Mouse (Mus musculus) limb, embryonic 14.5 days (tissue): ENCODE results near the gene Gm49320. TPM values are rescaled to one million over a fixed set of nuclear protein-coding genes. Genes with fewer than 3 reads are reported as not detected.

Experiments used
- ATAC-seq: fragments of 200-750 bp; cut with Nextera tagmentation; 2 replicates; pipeline ENCODE4 v1.8.0; 2017; ENCODE audit warnings: low read depth, moderate number of reproducible peaks, moderate TSS enrichment; ENCODE audit not compliant: low FRiP score
- DNase-seq: peaks from one replicate; pipeline ENCODE4 v3.0.0-alpha.2; 2015; ENCODE audit warnings: low spot score
- H3K27ac ChIP-seq: fragments of 300-500 bp; sonication (generic); replicated peaks from 2 replicates; pipeline ENCODE4 v1.5.1; 2014; ENCODE audit warnings: low read depth, mild to moderate bottlenecking, low read length, moderate library complexity, mixed read lengths
- H3K27me3 ChIP-seq: fragments of 300-500 bp; sonication (generic); 2 replicates; pipeline ENCODE4 v1.6.1; 2014; ENCODE audit warnings: low read length, mixed read lengths; ENCODE audit not compliant: control insufficient read depth, insufficient read depth
- H3K36me3 ChIP-seq: fragments of 300-500 bp; sonication (generic); 2 replicates; pipeline ENCODE4 v1.6.1; 2014; ENCODE audit warnings: mild to moderate bottlenecking, low read length, moderate library complexity, mixed read lengths; ENCODE audit not compliant: control insufficient read depth, insufficient read depth
- H3K4me1 ChIP-seq: fragments of 300-500 bp; sonication (generic); 2 replicates; pipeline ENCODE4 v1.6.1; 2014; ENCODE audit warnings: antibody characterized with exemption, low read length, mixed read lengths; ENCODE audit not compliant: control insufficient read depth, insufficient read depth
- H3K4me2 ChIP-seq: fragments of 300-500 bp; sonication (generic); replicated peaks from 2 replicates; pipeline ENCODE4 v1.6.1; 2014; ENCODE audit warnings: low read depth, mild to moderate bottlenecking, low read length, moderate library complexity; ENCODE audit not compliant: severe bottlenecking
- H3K4me3 ChIP-seq: fragments of 300-500 bp; sonication (generic); replicated peaks from 2 replicates; pipeline ENCODE4 v1.5.1; 2014; ENCODE audit warnings: low read length
- H3K9ac ChIP-seq: fragments of 300-500 bp; sonication (generic); 2 replicates; pipeline ENCODE4 v1.6.1; 2014; ENCODE audit warnings: mild to moderate bottlenecking, low read depth, low read length, moderate library complexity; ENCODE audit not compliant: severe bottlenecking
- H3K9me3 ChIP-seq: fragments of 300-500 bp; sonication (generic); 2 replicates; pipeline ENCODE4 v1.6.1; 2016; ENCODE audit warnings: low read length; ENCODE audit not compliant: control insufficient read depth
- POLR2A ChIP-seq: fragments of 200-500 bp; IDR thresholded peaks from 2 replicates; pipeline ENCODE4 v1.8.0; 2012; ENCODE audit warnings: inconsistent platforms, mild to moderate bottlenecking, moderate library complexity, borderline replicate concordance; ENCODE audit not compliant: insufficient read depth, insufficient read length; ENCODE audit errors: extremely low read depth
- WGBS: fragments of 180-500 bp; shearing (Covaris S2); extraction: QIAGEN DNeasy Blood & Tissue Kit; methylation state at CpG from one replicate; pipeline ENCODE4 v1.1.7; 2014; 5-methylcytosine and 5-hydroxymethylcytosine counted together
- polyA plus RNA-seq, 2 experiments: library from polyadenylated mRNA; depleted of rRNA in 1 of 2; stranded (reverse) in 1 of 2; unstranded in 1 of 2; fragments of >200 nt; fragmentation: Nextera tagmentation in 1 of 2; extraction: Ambion mirVana in 1 of 2; gene quantifications; 2 replicates each; pipeline versions ENCODE4 v1.2.1 to v1.2.3; 2012 to 2014

Gm49320 gene
- polyA plus RNA-seq, 2 experiments: 1.2 to 8.5 TPM

DNA sequence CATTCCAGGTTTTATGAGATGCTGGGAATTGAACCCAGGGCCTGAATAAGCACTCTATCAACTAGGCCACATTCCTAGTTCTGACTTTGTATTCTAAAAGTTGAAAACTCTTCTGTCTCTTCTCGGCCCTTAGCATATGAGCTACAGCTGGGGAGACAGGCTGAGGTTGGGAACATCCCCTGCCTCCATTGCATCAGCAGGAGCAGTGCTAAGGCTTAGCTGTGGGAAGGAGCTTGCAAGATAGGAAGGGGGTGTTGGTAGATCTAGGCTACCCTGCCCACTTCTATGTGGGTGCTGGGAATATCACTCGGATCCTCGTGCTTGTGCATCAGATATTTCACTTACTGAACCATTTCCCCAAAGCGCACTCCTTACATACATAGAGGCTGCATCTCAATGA is 10.7 kb upstream of the Gm49320 start:
- Histone ChIP-seq H3K4me3 (no peak overlapping the region), H3K36me3 (no peaks in the 10 kb centered on the region), H3K9ac (no peak overlapping the region), H3K4me1 (peaks cover 6% of the 10 kb centered on the region; the same call in 1 of the 2 replicates), H3K27me3 (peaks cover 14% of the 10 kb centered on the region), H3K27ac (no peak overlapping the region), H3K4me2 (no peak overlapping the region), H3K9me3 (no peaks in the 10 kb centered on the region)
- TF ChIP-seq POLR2A: no peak
- DNase-seq (no peak), ATAC-seq (no peak)
- 93% methylated on average over 4 of the region's 4 CpGs for WGBS

DNA sequence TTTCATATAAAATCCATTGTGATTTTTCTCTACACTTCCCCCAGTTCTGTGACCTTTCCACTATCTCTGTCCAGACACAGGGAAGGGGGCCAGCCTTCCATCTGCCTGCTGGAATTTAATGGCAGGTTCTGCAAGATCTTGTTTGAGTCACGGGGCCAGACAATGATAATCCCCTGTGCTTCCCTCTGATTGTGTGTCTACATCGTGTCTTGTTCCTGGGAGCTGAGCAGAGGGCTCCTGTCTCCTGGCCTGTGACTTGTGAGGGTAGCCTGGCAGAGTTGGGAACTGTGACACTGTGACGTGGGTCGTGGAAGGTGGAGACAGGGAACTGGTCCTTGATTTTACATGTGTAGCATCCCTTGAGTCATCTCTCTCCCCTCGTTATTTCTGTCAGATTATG is 8.9 kb upstream of the Gm49320 start:
- TF ChIP-seq POLR2A: no peak
- H3K4me2 ChIP-seq: no peak overlapping the region
- H3K4me1 ChIP-seq: peaks cover 6% of the 10 kb centered on the region; the same call in 1 of the 2 replicates
- no peaks in the 10 kb centered on the region for H3K36me3 ChIP-seq
- no peak overlapping the region for H3K4me3 ChIP-seq
- DNase-seq: no peak
- no peak overlapping the region for H3K9ac ChIP-seq
- H3K27me3 ChIP-seq: peaks cover 14% of the 10 kb centered on the region
- no peak for ATAC-seq
- no peak overlapping the region for H3K27ac ChIP-seq
- WGBS: 67% methylated on average over 5 of the region's 5 CpGs
- no peaks in the 10 kb centered on the region for H3K9me3 ChIP-seq

DNA sequence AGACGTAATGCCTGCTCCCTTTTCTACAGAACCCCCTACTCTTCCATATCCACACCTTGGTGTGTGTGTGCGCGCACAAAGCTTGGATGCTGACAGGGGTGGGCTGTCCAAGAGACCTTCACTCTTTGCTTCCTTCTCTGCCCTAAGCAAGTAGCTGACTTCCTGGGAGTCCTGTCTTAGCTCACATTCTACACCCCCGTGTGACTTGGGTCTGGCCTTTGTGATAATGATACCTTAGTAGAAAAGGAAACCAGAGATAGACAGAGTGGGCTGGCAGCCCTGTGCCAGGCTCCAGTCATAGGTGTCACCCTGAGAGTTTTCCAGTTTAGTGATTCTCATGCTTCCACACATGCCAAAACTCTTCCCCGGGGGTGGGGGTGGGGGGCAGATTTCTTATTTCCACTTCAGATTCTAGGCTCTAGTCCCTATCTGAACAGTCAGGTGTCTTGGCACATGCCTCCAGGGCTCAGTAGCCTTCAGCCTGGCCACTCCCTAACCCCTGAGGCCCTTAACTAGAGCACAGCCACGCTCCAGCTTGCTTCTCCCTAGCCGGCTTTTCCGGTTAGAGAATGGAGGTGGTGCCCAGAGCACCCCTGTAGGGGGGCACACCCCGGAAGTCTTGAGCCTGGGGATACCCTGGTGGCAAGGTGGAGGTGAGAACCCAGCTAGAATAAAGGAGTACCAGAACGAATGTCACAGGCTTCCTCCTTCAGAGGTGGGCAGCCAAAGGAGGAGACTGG is 7.9 kb upstream of the Gm49320 start:
- Histone ChIP-seq H3K4me3 (no peak overlapping the region), H3K9me3 (no peaks in the 10 kb centered on the region), H3K36me3 (no peaks in the 10 kb centered on the region), H3K9ac (no peak overlapping the region), H3K27me3 (peaks cover 14% of the 10 kb centered on the region), H3K4me2 (no peak overlapping the region), H3K27ac (no peak overlapping the region), H3K4me1 (peaks cover 6% of the 10 kb centered on the region; the same call in 1 of the 2 replicates)
- ATAC-seq: no peak
- WGBS: 51% methylated on average over 10 of the region's 10 CpGs
- TF ChIP-seq POLR2A: no peak
- no peak for DNase-seq

DNA sequence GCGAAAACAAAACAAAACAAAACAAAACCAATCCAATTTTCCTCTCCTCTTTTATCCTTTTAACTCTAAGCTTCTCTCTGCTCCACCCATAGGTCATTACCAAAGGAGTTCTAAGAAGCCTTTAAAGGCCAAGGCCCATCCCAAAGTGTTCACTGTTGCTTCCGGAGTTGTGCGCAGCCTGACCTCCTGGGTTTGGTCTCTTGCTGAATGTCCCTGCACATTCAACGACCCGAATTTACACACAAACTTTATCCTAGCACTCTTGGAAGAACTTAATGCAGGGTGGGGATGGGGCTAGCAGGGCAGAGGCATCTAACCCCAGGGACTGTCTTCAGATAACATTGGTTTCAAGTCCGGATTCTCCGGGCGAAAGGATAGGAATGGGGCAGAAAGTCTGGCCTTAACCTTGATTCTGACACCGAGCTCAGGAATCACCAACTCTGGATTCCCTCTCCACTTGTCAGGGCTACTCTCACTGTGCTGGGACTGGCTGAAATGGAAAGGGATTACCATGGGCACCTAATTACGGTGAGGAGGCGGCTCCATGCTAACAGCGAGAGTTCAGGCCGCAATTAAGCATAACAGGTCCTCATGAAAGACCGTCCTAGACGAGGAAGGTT is 741 bp upstream of the Gm49320 start:
- TF ChIP-seq POLR2A: no peak
- H3K4me3 ChIP-seq: peak overlapping the region; percentile 82
- peak overlapping the region; percentile 71 for H3K9ac ChIP-seq
- H3K4me2 ChIP-seq: peak overlapping the region; percentile 81
- WGBS: 20% methylated on average over 15 of the region's 15 CpGs
- ATAC-seq: no peak
- peaks cover 16% of the 10 kb centered on the region for H3K4me1 ChIP-seq
- peaks cover 20% of the 10 kb centered on the region for H3K36me3 ChIP-seq
- H3K27me3 ChIP-seq: no peaks in the 10 kb centered on the region
- peak overlapping the region; percentile 93 for H3K27ac ChIP-seq
- no peak for DNase-seq
- no peaks in the 10 kb centered on the region for H3K9me3 ChIP-seq

DNA sequence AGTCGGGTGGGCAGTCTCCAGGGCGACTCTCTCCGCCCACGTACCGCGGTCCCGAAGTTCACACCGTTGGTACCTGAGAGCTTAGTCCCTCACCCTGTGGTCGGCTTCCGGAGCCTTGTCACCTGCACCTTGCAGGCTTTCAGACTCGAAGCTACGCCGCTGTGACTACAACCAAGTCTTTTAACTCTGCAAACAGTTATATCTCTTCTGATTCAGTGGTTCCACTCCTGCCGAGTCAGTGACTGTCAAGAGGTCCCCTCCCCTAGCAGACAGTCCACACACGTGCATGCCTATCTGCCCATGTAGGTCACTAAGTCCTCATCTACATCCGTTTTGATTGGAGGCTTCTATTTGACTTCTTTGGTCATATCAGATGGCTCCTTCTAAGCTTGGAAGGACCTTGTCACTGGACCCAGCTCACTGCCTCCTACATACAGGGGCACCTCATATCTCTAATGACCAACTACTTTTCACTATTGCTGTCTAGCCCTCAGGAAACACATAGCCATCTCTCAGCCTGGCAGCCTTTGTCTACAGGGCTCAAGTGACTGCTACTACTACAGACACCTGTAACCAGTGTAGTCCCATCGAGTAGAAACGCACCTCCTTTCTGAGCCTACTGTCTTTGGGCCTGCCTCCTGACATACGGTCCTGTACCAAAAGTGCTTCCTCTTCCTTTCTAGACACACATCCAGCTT is 677 bp downstream of the Gm49320 start:
- 13% methylated on average over 19 of the region's 19 CpGs for WGBS
- TF ChIP-seq POLR2A: no peak
- H3K4me3 ChIP-seq: peak overlapping the region; percentile 82
- H3K4me2 ChIP-seq: peak overlapping the region; percentile 86
- peaks cover 34% of the 10 kb centered on the region for H3K36me3 ChIP-seq
- no peaks in the 10 kb centered on the region for H3K9me3 ChIP-seq
- H3K27ac ChIP-seq: peak overlapping the region; percentile 84; the same call in 1 of the 2 replicates
- DNase-seq (no peak), ATAC-seq (no peak)
- peak overlapping the region; percentile 88 for H3K9ac ChIP-seq
- no peaks in the 10 kb centered on the region for H3K27me3 ChIP-seq
- H3K4me1 ChIP-seq: peaks cover 16% of the 10 kb centered on the region
